Comparison of ENCODE assay signal across 21 mouse cellular contexts in the genomic region with DNA sequence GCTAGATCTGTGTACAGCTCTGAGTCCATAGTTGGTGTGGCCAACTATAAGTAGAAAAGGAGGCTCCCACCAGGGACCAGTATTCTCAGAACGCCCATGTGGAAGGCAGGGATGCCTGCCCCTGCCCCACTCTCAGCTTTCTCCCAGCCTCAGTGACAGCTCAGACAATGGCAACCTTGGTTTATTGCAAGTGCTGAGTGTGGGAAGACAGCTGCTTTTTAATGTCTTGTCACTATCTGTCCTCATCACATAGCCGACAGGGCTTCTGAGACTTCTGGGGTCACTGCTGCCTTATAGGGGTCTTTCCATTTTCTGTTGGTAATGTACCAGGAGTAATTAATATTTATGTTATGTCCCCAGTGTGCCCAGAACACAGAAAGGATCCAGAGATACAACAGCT. TPM values are rescaled to one million over a fixed set of nuclear protein-coding genes. Genes with fewer than 3 reads are reported as not detected.
A peak's percentile ranks its signal among the peaks of the same experiment; 100 is the strongest.
DNase-seq lines count a peak whose midpoint lies in the region; ATAC-seq lines count a peak whose summit lies in the region.
"Had no signal": no experiment of that assay in that cellular context is flagged by ENCODE, and none has a peak within 500 bp of the region (broad histone marks: within the 10 kb centered on the region; RNA-seq: fewer than 3 reads in every experiment).

No protein-coding gene starts in this region.

- no peak for ATAC-seq in midbrain, embryonic 16.5 days
- peak; percentile 42 for ATAC-seq in neural tube, embryonic 12.5 days (ENCODE audit: low FRiP score, low read depth)

- DNase-seq in embryo, embryonic 10 days (ENCODE audit: low spot score), result peak; percentile 31
- no peak for DNase-seq in embryo, embryonic 11 days
- peak; percentile 31 for DNase-seq in midbrain, embryonic 10.5 days (ENCODE audit: low spot score)
- no peak for DNase-seq in frontal cortex, postnatal 25 days (ENCODE audit: low spot score in 2 of 2)
- DNase-seq in thymus, postnatal 25 days, result no peak
- DNase-seq in layer of hippocampus, adult 9-11 months, result no peak
- DNase-seq: adrenal gland, adult 2 months; cerebellum, adult 8-10 months; gastrocnemius, postnatal 10 days; heart, adult 11 months; heart, postnatal 36 days; kidney, postnatal 36 days; left cerebral cortex, postnatal 4 days; liver; lung, postnatal 10 days; right cerebral cortex, postnatal 14 days; thymus, adult 2 months had no signal

- peaks cover 91% of the 10 kb centered on the region for H3K4me1 ChIP-seq in midbrain, embryonic 10.5 days
- H3K4me1 ChIP-seq in midbrain, embryonic 16.5 days (ENCODE audit: control insufficient read depth, insufficient read depth, low read length), result peaks cover 15% of the 10 kb centered on the region
- H3K4me1 ChIP-seq in neural tube, embryonic 12.5 days, result peaks cover 74% of the 10 kb centered on the region

- H3K9me3 ChIP-seq in midbrain, embryonic 10.5 days (replicated peaks), result no peaks in the 10 kb centered on the region
- H3K9me3 ChIP-seq in midbrain, embryonic 16.5 days (replicated peaks; ENCODE audit: control insufficient read depth, low read length, poor library complexity, severe bottlenecking), result no peaks in the 10 kb centered on the region
- H3K9me3 ChIP-seq in neural tube, embryonic 12.5 days, result no peaks in the 10 kb centered on the region
- H3K9me3 ChIP-seq: embryonic facial prominence, embryonic 15.5 days had no signal

- no peak overlapping the region for H3K9ac ChIP-seq in midbrain, embryonic 16.5 days (ENCODE audit: low read depth, low read length)
- H3K9ac ChIP-seq in neural tube, embryonic 12.5 days, result no peak overlapping the region
- H3K9ac ChIP-seq: embryonic facial prominence, embryonic 15.5 days had no signal

- no peaks in the 10 kb centered on the region for H3K36me3 ChIP-seq in midbrain, embryonic 10.5 days
- no peaks in the 10 kb centered on the region for H3K36me3 ChIP-seq in midbrain, embryonic 16.5 days (ENCODE audit: control insufficient read depth, insufficient read depth, low read length)
- H3K36me3 ChIP-seq in neural tube, embryonic 12.5 days, result no peaks in the 10 kb centered on the region
- H3K36me3 ChIP-seq: embryonic facial prominence, embryonic 15.5 days had no signal

- H3K4me2 ChIP-seq in midbrain, embryonic 16.5 days (ENCODE audit: low read length), result no peak overlapping the region
- peak overlapping the region; percentile 21; the same call in 1 of the 2 replicates for H3K4me2 ChIP-seq in neural tube, embryonic 12.5 days (replicated peaks)
- H3K4me2 ChIP-seq: embryonic facial prominence, embryonic 15.5 days had no signal

- H3K27me3 ChIP-seq in midbrain, embryonic 10.5 days (ENCODE audit: low read depth, poor library complexity, severe bottlenecking), result peaks cover 39% of the 10 kb centered on the region
- H3K27me3 ChIP-seq in midbrain, embryonic 16.5 days (ENCODE audit: control insufficient read depth, insufficient read depth, low read depth, low read length), result no peaks in the 10 kb centered on the region
- no peaks in the 10 kb centered on the region for H3K27me3 ChIP-seq in neural tube, embryonic 12.5 days (replicated peaks)
- H3K27me3 ChIP-seq: embryonic facial prominence, embryonic 15.5 days had no signal

- peak overlapping the region; percentile 63 for H3K27ac ChIP-seq in midbrain, embryonic 10.5 days (replicated peaks)
- no peak overlapping the region for H3K27ac ChIP-seq in midbrain, embryonic 16.5 days (ENCODE audit: low read length)
- no peak overlapping the region; the same call in 1 of the 2 replicates for H3K27ac ChIP-seq in neural tube, embryonic 12.5 days
- H3K27ac ChIP-seq: embryonic facial prominence, embryonic 15.5 days; left cerebral cortex, adult 2 months had no signal

- no peak overlapping the region for H3K4me3 ChIP-seq in midbrain, embryonic 10.5 days
- no peak overlapping the region for H3K4me3 ChIP-seq in midbrain, embryonic 16.5 days (ENCODE audit: low read depth, low read length)
- H3K4me3 ChIP-seq in neural tube, embryonic 12.5 days, result no peak overlapping the region
- H3K4me3 ChIP-seq: embryonic facial prominence, embryonic 15.5 days; left cerebral cortex, adult 2 months had no signal

- 54% methylated on average over 2 of the region's 2 CpGs for WGBS in midbrain, embryonic 10.5 days
- 30% methylated on average over 2 of the region's 2 CpGs for WGBS in midbrain, embryonic 16.5 days
- WGBS in neural tube, embryonic 12.5 days, result 8% methylated on average over 2 of the region's 2 CpGs

RNA-seq across cellular contexts. Expression of a gene that starts 42.3 kb away (rescaled TPM):
- polyA plus RNA-seq in midbrain, embryonic 10.5 days (2016; fragmentation: Nextera tagmentation; extraction: Ambion mirVana), result 81.7 and 116 TPM in 2 replicates
- polyA plus RNA-seq in midbrain, embryonic 16.5 days (2015; fragmentation: Nextera tagmentation; extraction: Ambion mirVana), result 174 and 182 TPM in 2 replicates
- polyA plus RNA-seq in neural tube, embryonic 12.5 days (2016; fragmentation: Nextera tagmentation; extraction: Ambion mirVana), result 132 and 151 TPM in 2 replicates

Comparison
In these comparisons a context has a peak if more than half of its experiments do, and no peak if none do; other contexts are left out.
1. DNase-seq: peak in embryo, embryonic 10 days (single experiment) and midbrain, embryonic 10.5 days (single experiment); none in embryo, embryonic 11 days (single experiment), frontal cortex, postnatal 25 days (0 of 2), thymus, postnatal 25 days (single experiment) and layer of hippocampus, adult 9-11 months (single experiment).